Mouse (Mus musculus): ENCODE results near the gene Cacna1i.

- no peak for TF ChIP-seq CTCF (conservative IDR thresholded peaks at IDR 0.05; ENCODE audit: low read length)
- no peak for TF ChIP-seq NANOG (IDR thresholded peaks at IDR 0.05; ENCODE audit: borderline replicate concordance, low read length)
Observed at GRCm38 (mm10) chr15:80334766-80335165, 47.7 kb downstream of the Cacna1i start.

Measured in E14TG2a.4 (cell line).